ENCODE assay signal across 17 mouse cellular contexts in the genomic region with DNA sequence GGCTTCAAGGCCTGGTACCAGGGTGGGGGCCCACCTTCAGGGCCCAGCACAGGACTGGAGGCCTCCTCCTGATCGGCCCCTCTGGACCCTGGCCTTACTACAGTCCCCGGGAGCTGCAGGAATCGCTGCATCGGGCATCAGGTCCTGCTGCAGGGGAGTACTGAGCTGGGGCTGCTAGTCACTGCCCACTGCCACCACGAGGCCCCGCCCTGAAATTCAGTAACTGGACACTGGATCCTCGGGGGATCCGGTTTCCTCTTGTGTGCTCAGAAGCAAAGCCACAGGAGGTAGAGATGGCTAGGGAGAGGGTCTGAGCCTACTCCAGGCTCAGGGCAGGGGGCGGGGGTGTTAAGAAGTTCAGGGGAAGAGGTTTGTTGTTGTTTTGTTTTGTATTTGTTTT. TPM values are rescaled to one million over a fixed set of nuclear protein-coding genes. Genes with fewer than 3 reads are reported as not detected.
DNase-seq lines count a peak whose midpoint lies in the region; ATAC-seq and TF ChIP-seq lines count a peak whose summit lies in the region.
"Had no signal": no experiment of that assay in that cellular context is flagged by ENCODE, and none has a peak within 500 bp of the region (broad histone marks: within the 10 kb centered on the region; RNA-seq: fewer than 3 reads in every experiment).

No protein-coding gene starts in this region.

- intact Hi-C loops in heart, postnatal 10 days (cut with DNase I): no loop called here

- 0 out of 2 replicates have a peak, but pooled peaks cover 4% of the 10 kb centered on the region for H3K4me1 ChIP-seq in heart, embryonic 11.5 days (ENCODE audit: control insufficient read depth, insufficient read depth, low read length)
- no peaks in the 10 kb centered on the region for H3K4me1 ChIP-seq in lung, embryonic 14.5 days (ENCODE audit: insufficient read depth)
- H3K4me1 ChIP-seq in neural tube, embryonic 11.5 days (ENCODE audit: control insufficient read depth, insufficient read depth, low read length): 0 out of 2 replicates have a peak, but pooled peaks cover 9% of the 10 kb centered on the region
- peaks cover 12% of the 10 kb centered on the region for H3K4me1 ChIP-seq in cerebellum, adult 2 months (ENCODE audit: control insufficient read depth, insufficient read depth, low read length)

- peaks cover 24% of the 10 kb centered on the region for H3K27me3 ChIP-seq in heart, embryonic 11.5 days (ENCODE audit: control insufficient read depth, insufficient read depth, low read length)
- H3K27me3 ChIP-seq in lung, embryonic 14.5 days (ENCODE audit: insufficient read depth, low read length): peaks cover 13% of the 10 kb centered on the region
- H3K27me3 ChIP-seq in neural tube, embryonic 11.5 days (ENCODE audit: control insufficient read depth, insufficient read depth, low read length): no peaks in the 10 kb centered on the region
- no peaks in the 10 kb centered on the region for H3K27me3 ChIP-seq in cerebellum, adult 2 months (ENCODE audit: control insufficient read depth, insufficient read depth, low read length)
- H3K27me3 ChIP-seq: hindbrain, embryonic 15.5 days had no signal

- H3K9ac ChIP-seq in heart, embryonic 11.5 days (ENCODE audit: low read depth, low read length): no peak overlapping the region
- H3K9ac ChIP-seq in lung, embryonic 14.5 days: no peak overlapping the region
- no peak overlapping the region for H3K9ac ChIP-seq in neural tube, embryonic 11.5 days (ENCODE audit: low read length)
- H3K9ac ChIP-seq: hindbrain, embryonic 15.5 days; liver, postnatal 0 days had no signal

- DNase-seq in heart, postnatal 10 days: no peak
- DNase-seq in lung, embryonic 14.5 days: peak; percentile 26
- no peak for DNase-seq in lung, postnatal 10 days
- peak; percentile 65 for DNase-seq in embryo, embryonic 10 days (ENCODE audit: low spot score)
- DNase-seq in neural tube, embryonic 11.5 days (ENCODE audit: low spot score): peak; percentile 28
- DNase-seq in testis, postnatal 10 days (ENCODE audit: low spot score): no peak
- DNase-seq in cerebellum, adult 2 months: no peak
- DNase-seq: cerebellum, adult 18-20 months; heart, adult 2 months; kidney, adult 9 months; layer of hippocampus, postnatal 36 days; liver, postnatal 0 days had no signal

- TF ChIP-seq POLR2A in cerebellum, adult 2 months (IDR thresholded peaks at IDR 0.05; ENCODE audit: borderline replicate concordance, insufficient read depth, low read length): no peak

- no peak overlapping the region for H3K27ac ChIP-seq in heart, embryonic 11.5 days (ENCODE audit: low read depth, low read length)
- H3K27ac ChIP-seq in lung, embryonic 14.5 days (ENCODE audit: low read depth): no peak overlapping the region
- no peak overlapping the region for H3K27ac ChIP-seq in neural tube, embryonic 11.5 days (ENCODE audit: low read depth, low read length)
- no peak overlapping the region for H3K27ac ChIP-seq in cerebellum, adult 2 months (ENCODE audit: insufficient read depth, low read length)
- H3K27ac ChIP-seq: heart, adult 2 months; hindbrain, embryonic 15.5 days; macrophage had no signal

- H3K4me2 ChIP-seq in heart, embryonic 11.5 days: 0 out of 2 replicates have a peak overlapping the region, but pooled peaks have one; percentile 27
- no peak overlapping the region for H3K4me2 ChIP-seq in lung, embryonic 14.5 days
- H3K4me2 ChIP-seq in neural tube, embryonic 11.5 days (ENCODE audit: low read depth): no peak overlapping the region
- H3K4me2 ChIP-seq: hindbrain, embryonic 15.5 days had no signal

- H3K36me3 ChIP-seq in heart, embryonic 11.5 days (ENCODE audit: control insufficient read depth, insufficient read depth, low read length): no peaks in the 10 kb centered on the region
- no peaks in the 10 kb centered on the region for H3K36me3 ChIP-seq in lung, embryonic 14.5 days (ENCODE audit: insufficient read depth)
- no peaks in the 10 kb centered on the region for H3K36me3 ChIP-seq in neural tube, embryonic 11.5 days (ENCODE audit: control insufficient read depth, insufficient read depth, low read length)

- WGBS in heart, embryonic 11.5 days (ENCODE audit: insufficient replicate concordance): 8% methylated on average over 9 of the region's 9 CpGs
- WGBS in lung, embryonic 14.5 days: 8% methylated on average over 9 of the region's 9 CpGs
- WGBS in neural tube, embryonic 11.5 days: 8% methylated on average over 9 of the region's 9 CpGs
- 23% methylated on average over 9 of the region's 9 CpGs for WGBS in cerebellum, adult 2 months

- no peak for TF ChIP-seq CTCF in lung, embryonic 14.5 days (IDR thresholded peaks at IDR 0.05; ENCODE audit: low read depth)
- no peak for TF ChIP-seq CTCF in cerebellum, adult 2 months (IDR thresholded peaks at IDR 0.05; ENCODE audit: borderline replicate concordance, insufficient read depth, low read depth, low read length)

- H3K4me3 ChIP-seq in heart, embryonic 11.5 days (ENCODE audit: low read depth, low read length): no peak overlapping the region
- no peak overlapping the region for H3K4me3 ChIP-seq in lung, embryonic 14.5 days (ENCODE audit: low read depth, low read length)
- no peak overlapping the region for H3K4me3 ChIP-seq in neural tube, embryonic 11.5 days (ENCODE audit: low read depth, low read length)
- H3K4me3 ChIP-seq in cerebellum, adult 2 months (replicated peaks; ENCODE audit: insufficient read depth, low read depth, low read length): no peak overlapping the region
- H3K4me3 ChIP-seq: heart, adult 2 months; hindbrain, embryonic 15.5 days had no signal

- no peaks in the 10 kb centered on the region for H3K9me3 ChIP-seq in heart, embryonic 11.5 days (replicated peaks; ENCODE audit: control insufficient read depth, low read length)
- no peaks in the 10 kb centered on the region for H3K9me3 ChIP-seq in lung, embryonic 14.5 days (ENCODE audit: low read depth, low read length)
- no peaks in the 10 kb centered on the region for H3K9me3 ChIP-seq in neural tube, embryonic 11.5 days (ENCODE audit: control insufficient read depth, low read length)
- H3K9me3 ChIP-seq: hindbrain, embryonic 15.5 days had no signal

- no peak; the same call in 1 of the 2 replicates for ATAC-seq in heart, embryonic 11.5 days (replicated peaks; ENCODE audit: insufficient number of reproducible peaks, low FRiP score, low TSS enrichment)
- ATAC-seq in lung, embryonic 14.5 days (ENCODE audit: insufficient read depth): no peak
- no peak for ATAC-seq in neural tube, embryonic 11.5 days (ENCODE audit: insufficient read depth, low FRiP score, low TSS enrichment)
- ATAC-seq: liver, postnatal 0 days had no signal

RNA-seq across cellular contexts. Expression of a gene that starts 4.1 kb away (rescaled TPM):
- 11.4 and 15.0 TPM in 2 replicates for polyA plus RNA-seq in heart, embryonic 11.5 days (2014; fragmentation: Nextera tagmentation; extraction: Ambion mirVana)
- under 1 TPM in 1 of 2 experiments, not detected in 1; 0.22 TPM for total RNA-seq in heart, postnatal 10 days (2021)
- polyA plus RNA-seq in lung, embryonic 14.5 days (2014; fragmentation: Nextera tagmentation; extraction: Ambion mirVana): 0.14 and 0.55 TPM in 2 replicates
- polyA plus RNA-seq in neural tube, embryonic 11.5 days (2014; fragmentation: Nextera tagmentation; extraction: Ambion mirVana): 47.6 and 53.0 TPM in 2 replicates
- 139 and 141 TPM in 2 replicates for polyA plus RNA-seq in cerebellum, adult 2 months (2012; rRNA removed)
- polyA plus RNA-seq: macrophage had no signal

RNA-seq across cellular contexts. Expression of a gene that starts 8.4 kb away (rescaled TPM):
- polyA plus RNA-seq in heart, embryonic 11.5 days (2014; fragmentation: Nextera tagmentation; extraction: Ambion mirVana): not detected in 2 replicates
- total RNA-seq in heart, postnatal 10 days (2021): not detected
- polyA plus RNA-seq in lung, embryonic 14.5 days (2014; fragmentation: Nextera tagmentation; extraction: Ambion mirVana): not detected in 2 replicates
- not detected in 2 replicates for polyA plus RNA-seq in neural tube, embryonic 11.5 days (2014; fragmentation: Nextera tagmentation; extraction: Ambion mirVana)
- polyA plus RNA-seq in cerebellum, adult 2 months (2012; rRNA removed): not detected in 2 replicates
- total RNA-seq: heart, adult 2 months; layer of hippocampus, postnatal 36 days had no signal
- polyA plus RNA-seq: heart, adult 2 months; hindbrain, embryonic 15.5 days; limb, embryonic 14.5 days; liver, postnatal 0 days; macrophage; stomach, embryonic 14.5 days had no signal

RNA-seq across cellular contexts. Expression of a gene that starts 34.4 kb away (rescaled TPM):
- 2.9 and 3.3 TPM in 2 replicates for polyA plus RNA-seq in heart, embryonic 11.5 days (2014; fragmentation: Nextera tagmentation; extraction: Ambion mirVana)
- total RNA-seq in heart, postnatal 10 days (2021): 10 to 100 TPM in 1 of 2 experiments, 1 to 10 TPM in 1; 9.8 to 11.5 TPM
- polyA plus RNA-seq in lung, embryonic 14.5 days (2014; fragmentation: Nextera tagmentation; extraction: Ambion mirVana): 0.36 and 0.62 TPM in 2 replicates
- 1.5 and 1.9 TPM in 2 replicates for polyA plus RNA-seq in neural tube, embryonic 11.5 days (2014; fragmentation: Nextera tagmentation; extraction: Ambion mirVana)
- 84.0 and 89.6 TPM in 2 replicates for polyA plus RNA-seq in cerebellum, adult 2 months (2012; rRNA removed)

Comparison
In these comparisons a context has a peak if more than half of its experiments do, and no peak if none do; other contexts are left out.
1. DNase-seq: peak in lung, embryonic 14.5 days (single experiment), embryo, embryonic 10 days (single experiment) and neural tube, embryonic 11.5 days (single experiment); none in heart, postnatal 10 days (0 of 2), lung, postnatal 10 days (single experiment), testis, postnatal 10 days (single experiment) and cerebellum, adult 2 months (0 of 2).
2. RNA of a gene that starts 34.4 kb away (polyA plus RNA-seq): 84.0 to 89.6 TPM in cerebellum, adult 2 months; 2.9 to 3.3 TPM in heart, embryonic 11.5 days, 1.5 to 1.9 TPM in neural tube, embryonic 11.5 days and 0.36 to 0.62 TPM in lung, embryonic 14.5 days; every median in the first group is over 10 times any median in the second.